Mouse (Mus musculus): ENCODE results near the gene Slc47a1. TPM values are rescaled to one million over a fixed set of nuclear protein-coding genes. Genes with fewer than 3 reads are reported as not detected.
A peak's percentile ranks its signal among the peaks of the same experiment; 100 is the strongest.

The Slc47a1 gene
- polyA plus RNA-seq, 1 experiment, result 0.10 TPM

GRCm38 (mm10) chr11:61349337-61349736 is 28.8 kb downstream of the Slc47a1 start:
- no peak for TF ChIP-seq POLR2A (IDR thresholded peaks at IDR 0.05; ENCODE audit: borderline replicate concordance, extremely low read depth, insufficient read depth, insufficient read length, poor library complexity, severe bottlenecking)
- TF ChIP-seq CTCF (IDR thresholded peaks at IDR 0.05; ENCODE audit: borderline replicate concordance, extremely low read depth, insufficient read depth, insufficient read length), result peak; percentile 54; the same call in 1 of the 2 replicates
- peak; percentile 53 for DNase-seq (ENCODE audit: low read depth)

- peak; percentile 12 for DNase-seq (ENCODE audit: low read depth)
- peak; percentile 40; the same call in 1 of the 2 replicates for TF ChIP-seq CTCF (IDR thresholded peaks at IDR 0.05; ENCODE audit: borderline replicate concordance, extremely low read depth, insufficient read depth, insufficient read length)
- no peak for TF ChIP-seq POLR2A (IDR thresholded peaks at IDR 0.05; ENCODE audit: borderline replicate concordance, extremely low read depth, insufficient read depth, insufficient read length, poor library complexity, severe bottlenecking)
Observed at GRCm38 (mm10) chr11:61346133-61346532, 32.0 kb downstream of the Slc47a1 start.

- peak; percentile 63 for TF ChIP-seq CTCF (IDR thresholded peaks at IDR 0.05; ENCODE audit: borderline replicate concordance, extremely low read depth, insufficient read depth, insufficient read length)
- TF ChIP-seq POLR2A (IDR thresholded peaks at IDR 0.05; ENCODE audit: borderline replicate concordance, extremely low read depth, insufficient read depth, insufficient read length, poor library complexity, severe bottlenecking), result no peak
- peak; percentile 38 for DNase-seq (ENCODE audit: low read depth)
Observed at GRCm38 (mm10) chr11:61342505-61343420, 35.4 kb downstream of the Slc47a1 start, which contains the start of gene Slc47a2. TSS of gene Slc47a2 (minus strand) at chr11:61342860.

GRCm38 (mm10) chr11:61341971-61342370 is 36.2 kb downstream of the Slc47a1 start:
- DNase-seq (ENCODE audit: low read depth), result no peak
- no peak for TF ChIP-seq POLR2A (IDR thresholded peaks at IDR 0.05; ENCODE audit: borderline replicate concordance, extremely low read depth, insufficient read depth, insufficient read length, poor library complexity, severe bottlenecking)
- TF ChIP-seq CTCF (IDR thresholded peaks at IDR 0.05; ENCODE audit: borderline replicate concordance, extremely low read depth, insufficient read depth, insufficient read length), result no peak

GRCm38 (mm10) chr11:61341233-61341632 is 36.9 kb downstream of the Slc47a1 start:
- TF ChIP-seq CTCF (IDR thresholded peaks at IDR 0.05; ENCODE audit: borderline replicate concordance, extremely low read depth, insufficient read depth, insufficient read length) (no peak), POLR2A (IDR thresholded peaks at IDR 0.05; ENCODE audit: borderline replicate concordance, extremely low read depth, insufficient read depth, insufficient read length, poor library complexity, severe bottlenecking) (no peak)

GRCm38 (mm10) chr11:61340374-61340773 is 37.8 kb downstream of the Slc47a1 start:
- TF ChIP-seq POLR2A (IDR thresholded peaks at IDR 0.05; ENCODE audit: borderline replicate concordance, extremely low read depth, insufficient read depth, insufficient read length, poor library complexity, severe bottlenecking) (no peak), CTCF (IDR thresholded peaks at IDR 0.05; ENCODE audit: borderline replicate concordance, extremely low read depth, insufficient read depth, insufficient read length) (no peak)
- DNase-seq (ENCODE audit: low read depth), result no peak

More at GRCm38 (mm10) chr11:61341233-61341632, 36.9 kb downstream of the Slc47a1 start:
- no peak for DNase-seq (ENCODE audit: low read depth)

- TF ChIP-seq POLR2A (IDR thresholded peaks at IDR 0.05; ENCODE audit: borderline replicate concordance, extremely low read depth, insufficient read depth, insufficient read length, poor library complexity, severe bottlenecking), result no peak
- TF ChIP-seq CTCF (IDR thresholded peaks at IDR 0.05; ENCODE audit: borderline replicate concordance, extremely low read depth, insufficient read depth, insufficient read length), result no peak
Observed at GRCm38 (mm10) chr11:61337586-61337985, 40.6 kb downstream of the Slc47a1 start.

GRCm38 (mm10) chr11:61320904-61321687 is 57.0 kb downstream of the Slc47a1 start:
- TF ChIP-seq CTCF (IDR thresholded peaks at IDR 0.05; ENCODE audit: borderline replicate concordance, extremely low read depth, insufficient read depth, insufficient read length) (no peak), POLR2A (IDR thresholded peaks at IDR 0.05; ENCODE audit: borderline replicate concordance, extremely low read depth, insufficient read depth, insufficient read length, poor library complexity, severe bottlenecking) (no peak)
- DNase-seq (ENCODE audit: low read depth), result no peak

More at GRCm38 (mm10) chr11:61337586-61337985, 40.6 kb downstream of the Slc47a1 start:
- no peak for DNase-seq (ENCODE audit: low read depth)

GRCm38 (mm10) chr11:61319923-61320567 is 58.1 kb downstream of the Slc47a1 start:
- no peak for TF ChIP-seq CTCF (IDR thresholded peaks at IDR 0.05; ENCODE audit: borderline replicate concordance, extremely low read depth, insufficient read depth, insufficient read length)
- TF ChIP-seq POLR2A (IDR thresholded peaks at IDR 0.05; ENCODE audit: borderline replicate concordance, extremely low read depth, insufficient read depth, insufficient read length, poor library complexity, severe bottlenecking), result no peak

GRCm38 (mm10) chr11:61319233-61319922 is 58.8 kb downstream of the Slc47a1 start:
- no peak for DNase-seq (ENCODE audit: low read depth)
- TF ChIP-seq POLR2A (IDR thresholded peaks at IDR 0.05; ENCODE audit: borderline replicate concordance, extremely low read depth, insufficient read depth, insufficient read length, poor library complexity, severe bottlenecking) (no peak), CTCF (IDR thresholded peaks at IDR 0.05; ENCODE audit: borderline replicate concordance, extremely low read depth, insufficient read depth, insufficient read length) (no peak)

More at GRCm38 (mm10) chr11:61319923-61320567, 58.1 kb downstream of the Slc47a1 start:
- no peak for DNase-seq (ENCODE audit: low read depth)

Data from brain, embryonic 14.5 days (tissue).